Mouse (Mus musculus) adrenal gland, postnatal 4 days (tissue): ENCODE results near the gene Pou3f1. TPM values are rescaled to one million over a fixed set of nuclear protein-coding genes. Genes with fewer than 3 reads are reported as not detected.
A peak's percentile ranks its signal among the peaks of the same experiment; 100 is the strongest.

ENCODE experiments used
- DNase-seq, 2 experiments: peaks; one replicate each; pipeline ENCODE4 v3.0.0; 2021 to 2022; ENCODE audit warnings: low spot score in 2 of 2, mixed read lengths in 2 of 2
- total RNA-seq, 2 experiments: library from RNA; stranded (reverse); gene quantifications; 2 replicates each; pipeline ENCODE4 v1.2.3; 2021

Pou3f1 gene
- total RNA-seq, 2 experiments from 2014 or later, result 0.23 to 0.34 TPM

DNA sequence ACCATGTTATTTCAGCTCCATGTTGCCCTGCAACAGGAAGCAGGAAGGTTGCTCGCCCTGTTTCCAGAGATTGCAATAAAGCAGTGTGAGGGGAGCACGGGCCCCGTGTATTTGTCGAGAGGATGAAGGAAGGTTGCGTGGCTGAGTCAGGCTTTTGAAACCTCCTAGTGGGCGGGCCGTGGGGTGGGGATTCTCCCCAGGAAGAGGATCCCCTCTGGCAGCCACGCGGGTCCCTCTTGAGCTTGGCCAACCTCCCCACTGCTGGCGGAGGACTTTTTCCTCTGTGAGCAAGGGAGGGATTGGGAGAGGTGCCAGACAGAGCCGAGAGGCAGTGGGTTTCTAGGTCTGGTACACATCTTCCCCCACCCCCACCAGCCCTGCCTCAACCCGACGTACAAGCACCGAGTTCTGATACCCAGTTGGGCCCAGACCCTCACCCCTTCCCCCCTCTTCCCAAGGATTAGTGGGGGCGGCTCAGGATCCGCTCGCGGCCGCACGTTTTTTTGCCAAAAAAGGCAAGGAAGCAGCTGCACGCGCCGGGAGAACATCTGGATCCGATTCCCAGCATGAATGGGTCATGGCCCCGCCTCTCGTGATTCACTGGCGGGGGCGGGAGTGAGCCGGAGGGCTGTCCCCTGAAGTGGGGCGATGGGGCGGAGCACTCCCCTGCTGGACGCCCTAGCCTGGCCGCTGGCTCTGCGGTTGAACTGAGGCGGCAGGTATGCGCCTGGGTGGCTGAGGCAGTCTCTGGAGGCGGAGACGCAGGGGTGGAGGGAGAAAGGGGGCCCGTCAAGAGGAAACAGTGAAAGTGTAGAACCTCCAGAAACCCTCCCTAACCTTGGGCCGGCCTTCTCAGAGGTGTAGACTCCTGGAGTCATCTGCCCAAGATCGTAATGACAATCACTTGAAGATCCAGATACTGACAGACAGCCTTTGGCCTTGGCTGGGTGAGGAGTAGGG is 52.2 kb downstream of the Pou3f1 start:
- DNase-seq, result peak; percentile 72 to 84

DNA sequence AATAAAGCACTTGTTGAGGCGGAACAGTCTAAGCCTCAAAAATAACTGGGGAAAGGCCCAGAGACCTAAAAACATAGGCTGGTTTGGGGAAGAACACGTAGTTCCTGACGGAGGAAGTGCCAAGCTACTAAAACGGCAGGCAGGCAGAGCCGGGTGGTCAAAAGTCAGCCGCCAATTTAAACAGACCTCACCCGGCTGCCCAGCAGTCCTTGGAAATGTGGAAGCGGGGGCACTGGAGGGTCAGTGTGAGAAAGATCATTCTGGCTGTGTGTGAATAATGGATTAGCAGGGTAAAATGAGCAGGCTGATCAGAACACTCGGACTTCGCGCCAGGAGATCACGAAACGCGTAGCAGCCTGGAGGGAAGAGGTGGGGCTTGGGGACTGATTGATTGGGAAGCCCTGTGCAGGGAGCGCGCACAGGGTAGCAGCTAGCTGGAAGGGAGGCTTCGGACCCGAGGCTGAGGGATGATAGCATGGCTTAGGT is 53.4 kb downstream of the Pou3f1 start:
- no peak for DNase-seq

Other genes with a start within 250 kb of the Pou3f1 start
- gene 3100002H09Rik, start 46.0 kb upstream of the Pou3f1 start, total RNA-seq, result not detected
- 10 to 100 TPM; 34.3 to 35.9 TPM for gene Utp11, start 36.8 kb downstream of the Pou3f1 start, total RNA-seq
- gene Fhl3, start 43.9 kb downstream of the Pou3f1 start, total RNA-seq, result 10 to 100 TPM; 15.6 to 17.3 TPM
- 10 to 100 TPM; 58.4 to 62.7 TPM for gene Sf3a3, start 58.0 kb downstream of the Pou3f1 start, total RNA-seq
- 10 to 100 TPM; 25.2 to 32.0 TPM for gene Inpp5b, start 85.0 kb downstream of the Pou3f1 start, total RNA-seq
- 10 to 100 TPM; 25.0 to 27.8 TPM for gene Mtf1, start 145.3 kb downstream of the Pou3f1 start, total RNA-seq
- gene Yrdc, start 193.9 kb downstream of the Pou3f1 start, total RNA-seq, result 10 to 100 TPM; 42.2 to 42.3 TPM
- 10 to 100 TPM; 50.8 to 60.1 TPM for gene 1110065P20Rik, start 194.4 kb downstream of the Pou3f1 start, total RNA-seq
- 1 to 10 TPM; 7.3 to 7.6 TPM for gene Maneal, start 205.4 kb downstream of the Pou3f1 start, total RNA-seq
- 10 to 100 TPM; 10.2 to 11.2 TPM for gene Epha10, start 224.1 kb downstream of the Pou3f1 start, total RNA-seq